In the genomic region with DNA sequence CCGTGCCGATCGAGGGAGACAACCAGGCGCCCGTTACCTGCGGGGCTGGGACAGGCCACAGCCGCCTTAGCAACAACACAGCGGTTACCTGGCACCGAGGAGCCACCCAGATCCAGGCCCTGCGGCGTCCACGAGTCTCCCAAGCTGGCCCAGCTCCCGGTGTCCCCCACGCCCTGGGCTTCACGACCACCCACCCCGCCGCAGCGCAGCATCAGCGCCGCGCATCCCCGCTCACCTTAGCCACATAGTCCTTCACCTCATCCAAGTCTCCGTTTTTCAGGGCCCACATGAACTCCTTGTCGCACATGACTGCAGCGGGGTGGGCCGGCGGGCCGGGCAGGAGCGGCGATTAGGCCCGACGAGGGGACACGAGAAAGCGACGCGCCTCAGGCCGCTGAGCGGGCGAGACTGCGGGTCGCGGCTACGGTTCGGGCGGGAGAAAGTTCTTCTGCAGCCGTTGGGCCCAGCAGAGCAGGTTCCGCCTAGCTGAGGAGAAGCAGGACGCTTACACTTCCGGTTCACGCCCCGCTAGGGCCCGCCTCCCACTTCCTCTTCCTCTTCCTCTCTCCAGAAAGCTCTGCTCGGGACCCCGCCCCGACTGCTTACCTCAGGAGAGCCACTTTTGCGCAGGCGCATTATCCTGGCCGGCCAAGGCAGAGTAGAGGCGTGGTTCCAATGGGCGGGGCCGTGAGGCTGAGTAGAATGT, we compare ENCODE assay signal across 8 mouse cellular contexts. TPM values are rescaled to one million over a fixed set of nuclear protein-coding genes. Genes with fewer than 3 reads are reported as not detected.
DNase-seq lines count a peak whose midpoint lies in the region; ATAC-seq and TF ChIP-seq lines count a peak whose summit lies in the region.

A gene (minus strand): TSS at position 585 of the 706 bp plus-strand sequence.

- DNase-seq in 416B (ENCODE audit: low read depth) = peak; percentile 98
- peak; percentile 100 for DNase-seq in heart, adult 8-10 months (ENCODE audit: low spot score)
- DNase-seq in kidney, adult 9 months = peak; percentile 100
- DNase-seq in limb, embryonic 14.5 days (ENCODE audit: low spot score) = peak; percentile 99
- peak; percentile 99 for DNase-seq in midbrain, postnatal 0 days (ENCODE audit: low spot score)
- DNase-seq in spleen, postnatal 14 days (ENCODE audit: low spot score in 2 of 2) = peak; percentile 94 to 96

- H3K36me3 ChIP-seq in embryonic facial prominence, embryonic 15.5 days = no peaks in the 10 kb centered on the region
- no peaks in the 10 kb centered on the region for H3K36me3 ChIP-seq in limb, embryonic 14.5 days (ENCODE audit: control insufficient read depth, insufficient read depth, low read length)
- H3K36me3 ChIP-seq in midbrain, postnatal 0 days (ENCODE audit: insufficient read depth, low read length) = no peaks in the 10 kb centered on the region

- peak within 1 kb of the TSS; percentile 93 for H3K9ac ChIP-seq in embryonic facial prominence, embryonic 15.5 days
- peak within 1 kb of the TSS; percentile 97 for H3K9ac ChIP-seq in limb, embryonic 14.5 days (ENCODE audit: low read depth, low read length, severe bottlenecking)
- H3K9ac ChIP-seq in midbrain, postnatal 0 days (replicated peaks; ENCODE audit: low read length, poor library complexity, severe bottlenecking) = peak within 1 kb of the TSS; percentile 99

- no peaks in the 10 kb centered on the region; the same call in 1 of the 2 replicates for H3K4me1 ChIP-seq in bone marrow, adult 2 months (ENCODE audit: control insufficient read depth, insufficient read depth, low read length)
- 0 out of 2 replicates have a peak, but pooled peaks cover 7% of the 10 kb centered on the region for H3K4me1 ChIP-seq in embryonic facial prominence, embryonic 15.5 days
- H3K4me1 ChIP-seq in limb, embryonic 14.5 days (ENCODE audit: control insufficient read depth, insufficient read depth, low read length) = peaks cover 10% of the 10 kb centered on the region
- peaks cover 4% of the 10 kb centered on the region; the same call in 1 of the 2 replicates for H3K4me1 ChIP-seq in midbrain, postnatal 0 days (ENCODE audit: insufficient read depth, low read length)

- peak within 1 kb of the TSS; percentile 93 for H3K4me3 ChIP-seq in bone marrow, adult 2 months (replicated peaks; ENCODE audit: control insufficient read depth, low read depth, low read length)
- H3K4me3 ChIP-seq in embryonic facial prominence, embryonic 15.5 days (replicated peaks) = peak within 1 kb of the TSS; percentile 100
- peak within 1 kb of the TSS; percentile 93 for H3K4me3 ChIP-seq in limb, embryonic 14.5 days (replicated peaks; ENCODE audit: low read length)
- H3K4me3 ChIP-seq in midbrain, postnatal 0 days (ENCODE audit: low read depth, low read length) = peak within 1 kb of the TSS; percentile 98

- H3K9me3 ChIP-seq in embryonic facial prominence, embryonic 15.5 days (replicated peaks) = no peaks in the 10 kb centered on the region
- no peaks in the 10 kb centered on the region for H3K9me3 ChIP-seq in limb, embryonic 14.5 days (ENCODE audit: control insufficient read depth, low read length)
- H3K9me3 ChIP-seq in midbrain, postnatal 0 days (ENCODE audit: low read length) = no peaks in the 10 kb centered on the region

- H3K4me2 ChIP-seq in embryonic facial prominence, embryonic 15.5 days (replicated peaks) = peak within 1 kb of the TSS; percentile 59
- H3K4me2 ChIP-seq in limb, embryonic 14.5 days (replicated peaks; ENCODE audit: low read depth, low read length, severe bottlenecking) = peak within 1 kb of the TSS; percentile 76
- H3K4me2 ChIP-seq in midbrain, postnatal 0 days (ENCODE audit: low read depth, low read length, poor library complexity, severe bottlenecking) = peak within 1 kb of the TSS; percentile 60

- no peaks in the 10 kb centered on the region for H3K27me3 ChIP-seq in embryonic facial prominence, embryonic 15.5 days
- H3K27me3 ChIP-seq in limb, embryonic 14.5 days (ENCODE audit: control insufficient read depth, insufficient read depth, low read length) = no peaks in the 10 kb centered on the region
- H3K27me3 ChIP-seq in midbrain, postnatal 0 days (ENCODE audit: insufficient read depth, low read length) = no peaks in the 10 kb centered on the region

- H3K27ac ChIP-seq in bone marrow, adult 2 months (ENCODE audit: control insufficient read depth, insufficient read depth, low read depth, low read length, poor library complexity) = peak within 1 kb of the TSS; percentile 85
- H3K27ac ChIP-seq in embryonic facial prominence, embryonic 15.5 days (replicated peaks) = peak within 1 kb of the TSS; percentile 88
- peak within 1 kb of the TSS; percentile 89 for H3K27ac ChIP-seq in limb, embryonic 14.5 days (replicated peaks; ENCODE audit: low read depth, low read length)
- peak within 1 kb of the TSS; percentile 89 for H3K27ac ChIP-seq in midbrain, postnatal 0 days (ENCODE audit: low read depth, low read length)

- TF ChIP-seq CTCF in bone marrow, adult 2 months (IDR thresholded peaks at IDR 0.05; ENCODE audit: control insufficient read depth, insufficient read depth, low read length) = no peak
- no peak; the same call in 1 of the 2 replicates for TF ChIP-seq CTCF in midbrain, postnatal 0 days (IDR thresholded peaks at IDR 0.05)

- ATAC-seq in embryonic facial prominence, embryonic 15.5 days (ENCODE audit: insufficient number of reproducible peaks, low FRiP score, low TSS enrichment, low read depth) = peak; percentile 99
- ATAC-seq in limb, embryonic 14.5 days (ENCODE audit: low FRiP score, low read depth) = peak; percentile 99
- ATAC-seq in midbrain, postnatal 0 days (ENCODE audit: low FRiP score) = peak; percentile 99

- WGBS in bone marrow, adult 2 months = under 1% methylated on average over 61 of the region's 61 CpGs
- under 1% methylated on average over 61 of the region's 61 CpGs for WGBS in embryonic facial prominence, embryonic 15.5 days
- under 1% methylated on average over 52 of the region's 61 CpGs for WGBS in limb, embryonic 14.5 days
- WGBS in midbrain, postnatal 0 days = under 1% methylated on average over 61 of the region's 61 CpGs

- peak; percentile 85; the same call in 1 of the 2 replicates for TF ChIP-seq POLR2A in bone marrow, adult 2 months (IDR thresholded peaks at IDR 0.05; ENCODE audit: borderline replicate concordance, control insufficient read depth, low read depth, low read length)
- TF ChIP-seq POLR2A in limb, embryonic 14.5 days (IDR thresholded peaks at IDR 0.05; ENCODE audit: borderline replicate concordance, extremely low read depth, insufficient read depth, insufficient read length) = 0 out of 2 replicates have a peak, but pooled peaks have one; percentile 55

RNA-seq across cellular contexts. Expression of the gene that starts here (rescaled TPM):
- 24.3 and 38.3 TPM in 2 replicates for polyA plus RNA-seq in bone marrow, adult 2 months (2011; ENCODE audit: insufficient read depth, insufficient read length, low replicate concordance, missing spikeins)
- polyA plus RNA-seq in embryonic facial prominence, embryonic 15.5 days (2015; fragmentation: Nextera tagmentation; extraction: Ambion mirVana) = 146 and 150 TPM in 2 replicates
- 10 to 100 TPM; 35.9 to 50.1 (median 40.3) TPM for total RNA-seq in heart, adult 8-10 months (2022)
- polyA plus RNA-seq in limb, embryonic 14.5 days (2012; rRNA removed) = 60.0 and 64.9 TPM in 2 replicates
- polyA plus RNA-seq in limb, embryonic 14.5 days (2014; fragmentation: Nextera tagmentation; extraction: Ambion mirVana) = 104 and 111 TPM in 2 replicates
- 188 and 228 TPM in 2 replicates for total RNA-seq in midbrain, postnatal 0 days (2014; rRNA removed)
- 192 and 214 TPM in 2 replicates for polyA plus RNA-seq in midbrain, postnatal 0 days (2015; fragmentation: Nextera tagmentation; extraction: Ambion mirVana)

Comparison
In these comparisons a context has a peak if more than half of its experiments do, and no peak if none do; other contexts are left out.
1. Peak in every context shown above with its lines: DNase-seq, ATAC-seq, H3K4me3 ChIP-seq and H3K27ac ChIP-seq.